Mouse (Mus musculus): ENCODE results near the gene Phc3.

Gene Phc3

GRCm38 (mm10) chr3:30981616-30982380 lies 12.6 kb upstream of the Phc3 start:
- DNase-seq (ENCODE audit: low read depth in 1 of 2, low spot score in 2 of 2) = no peak

DNA sequence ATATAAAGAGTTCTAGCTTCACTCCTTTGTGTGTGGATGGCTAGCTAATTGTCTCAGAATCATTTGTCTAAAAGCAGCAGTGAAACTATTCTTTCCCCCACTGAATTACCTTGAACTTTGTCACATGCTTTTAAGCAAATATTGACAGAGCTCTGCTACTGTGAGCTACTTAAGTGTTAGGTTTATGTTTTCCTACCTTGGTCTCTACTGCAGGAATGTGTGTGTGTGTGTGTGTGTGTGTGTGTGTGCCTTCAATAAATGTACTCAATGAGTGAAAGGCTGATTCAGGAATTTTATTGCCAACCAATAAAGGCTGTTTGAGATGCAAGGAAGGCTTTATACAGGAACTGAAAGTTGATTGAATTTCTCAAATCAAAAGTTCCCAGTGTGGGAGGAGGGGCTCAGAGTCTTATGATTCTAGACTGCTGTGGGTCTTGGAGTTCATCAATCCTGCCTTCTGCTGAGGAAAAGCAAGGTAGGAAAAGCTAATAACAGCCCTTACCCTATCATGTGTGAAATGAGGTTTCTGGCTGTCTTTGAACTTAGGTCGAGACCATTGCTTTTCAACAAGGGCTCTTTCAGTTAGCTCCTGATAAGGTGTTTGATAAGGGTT lies 7.9 kb upstream of the Phc3 start:
- no peak for DNase-seq (ENCODE audit: low read depth in 1 of 2, low spot score in 2 of 2)

- DNase-seq (ENCODE audit: low read depth in 1 of 2, low spot score in 2 of 2) = peak; percentile 11 to 38
Measured at GRCm38 (mm10) chr3:30975102-30975754, 6.0 kb upstream of the Phc3 start.

DNA sequence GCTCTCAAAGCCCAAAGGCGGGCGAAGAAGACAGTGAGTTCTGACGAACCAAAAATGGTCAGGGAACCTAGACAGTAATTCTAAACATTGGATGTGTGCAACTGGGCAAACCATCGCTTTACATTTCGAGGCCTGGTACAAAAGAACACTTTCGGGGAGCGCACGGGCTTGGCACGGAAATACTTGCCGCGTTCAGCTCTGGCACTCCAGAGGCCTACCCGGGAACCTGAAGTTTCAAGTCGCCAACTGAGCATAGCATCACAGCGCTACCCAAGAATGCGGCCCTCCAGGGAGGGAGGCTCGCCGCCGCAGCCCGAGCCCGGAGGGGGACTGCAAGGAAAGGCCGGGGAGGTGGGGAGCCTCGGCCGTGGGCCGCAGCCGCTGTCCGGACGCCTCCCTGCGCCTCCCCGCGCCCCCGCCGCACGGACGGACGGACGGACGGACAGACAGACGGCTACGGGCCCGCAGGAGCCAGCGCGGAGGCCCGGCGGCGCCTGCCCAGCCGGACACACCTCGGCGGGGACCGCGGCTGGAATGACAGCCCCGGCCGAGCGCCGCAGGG lies 603 bp downstream of the Phc3 start:
- peak in 1 of 2 experiments; percentile 25 for DNase-seq (ENCODE audit: low read depth in 1 of 2, low spot score in 2 of 2)

DNA sequence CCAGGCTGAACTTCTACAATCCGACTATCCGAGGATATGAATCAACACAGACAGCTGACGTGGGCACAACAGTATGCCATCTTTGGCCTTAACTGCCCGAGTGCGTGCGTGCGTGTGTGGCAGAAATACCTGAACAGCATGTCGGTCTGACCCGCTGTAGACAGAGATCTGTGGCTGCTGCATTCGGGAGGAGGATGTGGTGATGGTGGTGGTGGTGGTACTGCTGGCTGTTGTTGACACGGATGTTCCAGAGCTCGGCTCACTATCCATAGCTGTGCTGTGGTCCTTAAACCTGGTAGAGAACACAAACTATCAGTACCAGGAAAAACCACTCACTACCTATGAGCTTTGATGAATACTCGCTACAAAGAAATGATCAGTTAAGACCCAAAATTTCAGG lies 3.6 kb downstream of the Phc3 start:
- no peak for DNase-seq (ENCODE audit: low read depth in 1 of 2, low spot score in 2 of 2)

DNA sequence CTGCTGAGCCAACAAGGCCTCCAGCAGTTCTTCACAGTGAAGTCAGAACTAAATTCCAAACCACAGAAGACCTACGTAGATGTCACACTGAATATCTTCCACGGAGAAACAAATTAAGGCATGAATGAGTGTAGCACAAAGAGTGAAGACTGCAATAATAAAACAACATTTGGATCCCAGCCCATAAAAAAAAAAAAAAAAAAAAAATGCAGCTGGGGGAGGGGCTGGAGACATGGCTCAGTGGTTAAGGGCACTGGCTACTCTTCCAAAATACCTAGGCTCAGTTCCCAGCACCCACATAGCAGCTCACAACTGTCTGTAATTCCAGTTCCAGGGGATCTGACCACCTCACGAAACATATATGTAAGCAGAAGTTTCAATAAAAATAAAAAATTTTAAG lies 5.0 kb downstream of the Phc3 start:
- no peak for DNase-seq (ENCODE audit: low read depth in 1 of 2, low spot score in 2 of 2)

GRCm38 (mm10) chr3:30963100-30963499 lies 6.1 kb downstream of the Phc3 start:
- DNase-seq (ENCODE audit: low read depth in 1 of 2, low spot score in 2 of 2) = no peak

GRCm38 (mm10) chr3:30959868-30960831 lies 9.1 kb downstream of the Phc3 start:
- DNase-seq (ENCODE audit: low read depth in 1 of 2, low spot score in 2 of 2) = no peak

GRCm38 (mm10) chr3:30958709-30959108 lies 10.5 kb downstream of the Phc3 start:
- no peak for DNase-seq (ENCODE audit: low read depth in 1 of 2, low spot score in 2 of 2)

DNA sequence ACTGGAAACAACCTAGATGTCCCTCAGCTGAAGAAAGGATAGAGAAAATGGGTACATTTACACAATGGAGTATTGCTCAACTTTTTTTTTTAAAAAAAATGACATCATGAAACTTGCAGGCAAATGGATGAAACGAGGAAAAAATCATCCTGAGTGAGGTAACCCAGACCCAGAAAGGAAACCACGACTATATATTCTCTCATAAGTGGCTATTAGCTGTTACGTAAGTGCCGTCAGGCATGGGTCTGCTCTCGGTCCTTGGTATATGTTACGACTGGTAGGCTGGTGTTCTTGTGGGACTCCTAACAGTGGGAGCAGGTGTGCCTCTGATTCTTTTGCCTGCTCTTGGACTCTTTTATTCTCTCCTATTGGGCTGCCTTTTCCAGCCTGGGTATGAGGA lies 12.9 kb downstream of the Phc3 start:
- no peak for DNase-seq (ENCODE audit: low read depth in 1 of 2, low spot score in 2 of 2)

DNA sequence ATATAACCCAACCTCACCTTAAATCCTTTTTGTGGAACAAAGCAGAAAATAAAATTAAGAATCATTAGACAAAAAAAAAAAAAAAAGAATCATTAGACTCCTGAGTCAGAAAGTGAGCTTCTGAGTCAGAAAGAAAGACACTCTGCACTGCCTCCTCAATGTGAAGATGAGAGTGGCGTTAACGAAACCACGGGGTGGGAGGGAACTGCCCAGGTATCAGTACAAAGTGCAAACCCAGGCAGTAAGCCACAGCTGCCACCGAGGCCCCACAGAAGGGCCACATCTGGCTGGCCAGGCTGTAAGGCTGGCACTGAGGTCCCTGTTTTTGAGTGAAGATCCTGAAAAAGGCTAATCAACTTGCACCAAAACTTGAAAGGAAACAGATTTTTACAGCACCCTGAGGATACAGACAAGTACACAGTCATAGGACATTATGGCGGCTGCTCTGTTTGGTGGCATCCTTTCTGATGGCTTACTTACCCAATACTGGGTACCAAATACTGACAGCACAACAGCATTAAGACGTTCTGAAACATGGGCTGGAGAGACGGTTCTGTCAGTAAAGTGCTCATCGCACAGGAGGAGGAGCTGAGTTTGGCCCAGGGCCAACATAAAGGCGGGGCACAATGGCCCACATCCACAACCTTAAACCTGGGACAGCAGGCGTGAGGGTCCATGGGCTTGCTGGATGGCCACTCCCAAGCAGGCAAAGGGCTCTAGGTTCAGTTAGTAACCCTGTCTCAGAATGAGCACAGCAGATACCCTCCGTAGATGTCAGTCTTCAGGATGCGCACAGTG lies 16.7 kb downstream of the Phc3 start:
- no peak for DNase-seq (ENCODE audit: low read depth in 1 of 2, low spot score in 2 of 2)

DNA sequence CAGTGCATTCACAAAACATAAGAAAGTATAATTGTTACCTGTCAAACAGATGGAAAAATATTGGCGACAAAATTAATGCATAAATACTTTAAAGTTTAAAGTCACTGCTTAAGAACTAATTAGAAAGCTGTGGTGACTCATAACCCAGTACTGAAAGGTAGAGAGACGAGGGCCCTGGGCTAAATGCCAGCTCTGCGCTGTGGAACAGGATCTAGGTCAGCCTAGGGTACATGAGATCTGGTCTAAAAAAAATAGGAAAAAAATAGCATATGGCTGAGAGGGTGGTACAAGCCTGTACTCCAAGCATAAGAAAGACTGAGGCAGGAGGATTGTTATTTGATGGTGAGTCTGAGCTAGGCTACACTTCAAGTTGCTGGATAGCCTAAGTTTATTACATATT lies 17.6 kb downstream of the Phc3 start:
- no peak for DNase-seq (ENCODE audit: low read depth in 1 of 2, low spot score in 2 of 2)

GRCm38 (mm10) chr3:30934384-30934783 lies 34.8 kb downstream of the Phc3 start:
- no peak for DNase-seq (ENCODE audit: low read depth in 1 of 2, low spot score in 2 of 2)

DNA sequence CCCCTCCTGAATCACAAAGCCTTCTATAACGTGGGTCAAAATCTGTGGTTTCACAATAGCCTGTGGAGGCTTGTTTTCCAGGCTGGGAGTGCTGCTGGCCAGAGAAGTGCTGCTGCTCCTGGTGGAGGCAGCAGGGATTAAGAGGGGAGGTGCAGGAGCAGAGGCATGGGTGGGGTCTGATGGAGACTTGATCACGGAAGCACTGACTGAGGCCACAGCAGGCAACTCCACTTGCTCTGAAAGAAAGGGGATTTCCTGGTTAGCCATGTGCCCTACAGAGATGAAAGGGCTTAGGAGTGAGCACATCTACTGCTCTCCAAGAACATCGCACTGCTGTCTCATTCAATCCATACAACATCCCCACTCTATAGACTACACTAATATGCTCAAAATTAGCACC lies 39.4 kb downstream of the Phc3 start:
- DNase-seq (ENCODE audit: low read depth in 1 of 2, low spot score in 2 of 2) = no peak

- no peak for DNase-seq (ENCODE audit: low read depth in 1 of 2, low spot score in 2 of 2)
Measured at GRCm38 (mm10) chr3:30927664-30928063, 41.6 kb downstream of the Phc3 start.

DNA sequence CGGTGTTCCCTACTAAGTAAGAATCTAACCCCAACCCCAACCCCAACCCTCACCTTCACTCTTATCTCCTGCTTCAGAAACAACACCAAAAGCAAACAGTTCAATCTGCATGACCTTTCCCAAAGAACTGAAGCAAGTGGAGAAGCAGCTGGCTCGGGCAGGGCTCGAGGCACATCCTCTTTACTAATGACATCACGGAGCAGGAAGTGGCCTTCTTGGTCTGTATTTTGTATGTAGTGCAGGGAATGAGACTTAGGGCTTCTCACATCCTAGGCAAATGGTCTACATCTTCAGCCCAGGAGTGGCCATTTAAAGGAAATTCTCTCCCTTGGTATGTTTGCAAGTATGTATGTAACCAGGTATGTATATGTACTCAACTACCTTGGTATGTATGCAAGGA lies 52.1 kb downstream of the Phc3 start:
- DNase-seq (ENCODE audit: low read depth in 1 of 2, low spot score in 2 of 2) = no peak

GRCm38 (mm10) chr3:30904658-30905057 lies 64.6 kb downstream of the Phc3 start:
- no peak for DNase-seq (ENCODE audit: low read depth in 1 of 2, low spot score in 2 of 2)

- DNase-seq (ENCODE audit: low read depth in 1 of 2, low spot score in 2 of 2) = no peak
Measured at GRCm38 (mm10) chr3:30899407-30899806, 69.8 kb downstream of the Phc3 start.

- DNase-seq (ENCODE audit: low read depth in 1 of 2, low spot score in 2 of 2) = no peak
Measured at GRCm38 (mm10) chr3:30896721-30897120, 72.5 kb downstream of the Phc3 start.

DNA sequence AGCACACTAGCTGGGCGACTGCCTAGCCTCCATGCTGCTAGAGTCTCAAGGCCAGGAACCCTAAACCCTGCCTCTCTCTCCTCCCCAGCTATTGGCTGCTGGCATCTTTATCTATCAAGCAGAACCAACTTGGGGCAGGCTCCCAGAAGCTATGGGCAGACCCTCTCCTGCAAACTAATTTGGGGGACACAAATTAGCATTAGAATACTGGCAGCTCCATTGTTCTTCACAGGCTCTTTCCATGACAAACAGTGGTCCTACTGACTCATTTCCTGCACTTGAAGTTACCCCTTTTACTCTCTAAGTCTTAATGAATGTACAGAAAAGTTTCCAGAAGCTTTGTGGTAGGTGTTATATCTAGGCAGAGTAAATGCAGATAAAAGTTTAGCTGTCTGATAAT lies 80.2 kb downstream of the Phc3 start:
- DNase-seq (ENCODE audit: low read depth in 1 of 2, low spot score in 2 of 2) = no peak

Data from monocyte, adult 2 months (primary cell).